Mouse (Mus musculus) urinary bladder, adult 2 months (tissue): Measurements from ENCODE around the gene Crcp. TPM values are rescaled to one million over a fixed set of nuclear protein-coding genes. Genes with fewer than 3 reads are reported as not detected.
A peak's percentile ranks its signal among the peaks of the same experiment; 100 is the strongest.

Source experiments
- DNase-seq: peaks from one replicate; pipeline ENCODE4 v3.0.0; 2022; ENCODE audit warnings: low spot score
- polyA plus RNA-seq: library from polyadenylated mRNA; depleted of rRNA; stranded (reverse); fragments of >200 nt; gene quantifications from 2 replicates; pipeline ENCODE4 v1.2.3, GENCODE M21; 2012; rRNA removed

Gene Crcp
- polyA plus RNA-seq = 26.6 and 28.6 TPM in 2 replicates

DNA sequence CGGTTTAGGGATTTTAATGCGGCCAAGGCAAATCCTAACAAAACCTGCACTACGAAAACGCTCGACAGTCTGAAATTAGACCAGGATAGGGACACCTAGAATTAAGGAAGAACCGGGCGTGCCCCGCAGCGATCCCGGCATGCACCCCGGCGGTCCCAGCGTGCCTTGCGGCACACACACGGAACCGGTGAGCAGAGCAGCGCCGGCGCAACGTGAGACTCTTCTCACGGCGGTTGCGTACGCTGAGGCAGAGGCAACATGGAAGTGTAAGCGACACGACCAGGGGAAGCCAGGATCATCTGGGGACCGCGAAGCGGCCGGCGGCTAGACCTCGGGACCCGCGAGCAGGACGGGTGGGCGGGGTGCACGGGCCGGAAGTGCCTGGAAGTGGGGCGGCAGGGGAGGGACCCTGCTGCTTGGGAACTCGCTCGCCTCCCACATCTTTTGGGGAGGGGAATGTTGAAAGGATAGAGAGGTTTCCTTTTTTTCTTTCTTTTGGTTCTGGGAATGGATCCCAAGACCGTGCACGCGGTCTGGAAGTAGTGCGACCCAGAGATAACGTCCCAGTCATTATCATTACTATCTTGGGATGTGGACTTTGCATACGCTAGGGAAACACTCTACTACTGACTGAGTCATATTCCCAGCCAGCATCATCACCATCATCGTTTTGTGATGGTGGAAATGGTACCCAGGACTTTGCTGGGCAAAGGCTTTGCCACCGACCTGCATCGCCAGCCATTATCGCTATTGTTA, at the start of gene Crcp, which contains the start of gene Asl:
Crcp (plus strand) TSS at position 149 of the 756 bp plus-strand sequence.
Asl (minus strand) TSS at position 106 of the 756 bp plus-strand sequence.
- DNase-seq = peak; percentile 77

DNA sequence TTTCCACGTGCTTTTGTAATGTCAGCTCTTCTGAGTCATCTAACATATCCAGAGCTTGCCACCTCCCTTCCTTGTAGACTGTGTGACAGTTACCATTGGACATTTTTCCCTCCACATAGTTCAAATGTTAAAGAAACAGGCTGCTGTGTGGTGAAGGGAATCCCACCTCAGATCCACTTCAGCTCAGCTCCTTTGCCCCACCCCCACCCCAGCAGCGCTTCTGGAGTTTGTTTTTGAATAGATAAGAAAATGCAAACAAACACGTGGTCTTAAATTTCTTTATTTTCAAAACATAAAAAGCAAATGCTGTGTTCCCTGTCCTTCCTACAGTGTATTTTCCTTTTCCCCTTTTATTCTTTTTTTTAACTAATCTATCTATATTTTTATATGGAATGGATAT, 48.9 kb upstream of the Crcp start:
- DNase-seq = no peak

DNA sequence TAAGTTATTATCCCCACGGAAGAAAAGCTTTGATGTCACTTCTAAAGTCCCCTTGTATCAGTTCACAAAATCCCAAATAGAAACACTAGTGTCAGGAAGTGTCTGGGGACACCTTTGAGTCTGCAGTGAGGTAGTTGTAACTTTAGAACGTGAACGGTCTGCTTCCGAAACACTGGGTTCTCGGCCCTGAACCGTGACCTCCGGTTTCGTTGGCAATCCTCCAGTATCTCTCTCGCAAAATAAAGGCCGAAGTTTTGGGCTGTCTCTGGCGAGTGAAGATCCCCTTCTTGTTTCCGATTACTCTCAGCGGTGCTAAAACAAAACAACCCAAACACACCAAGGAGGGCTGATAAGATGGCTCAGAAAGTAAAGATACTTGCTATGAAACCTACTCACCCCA, 39.7 kb upstream of the Crcp start:
- no peak for DNase-seq

DNA sequence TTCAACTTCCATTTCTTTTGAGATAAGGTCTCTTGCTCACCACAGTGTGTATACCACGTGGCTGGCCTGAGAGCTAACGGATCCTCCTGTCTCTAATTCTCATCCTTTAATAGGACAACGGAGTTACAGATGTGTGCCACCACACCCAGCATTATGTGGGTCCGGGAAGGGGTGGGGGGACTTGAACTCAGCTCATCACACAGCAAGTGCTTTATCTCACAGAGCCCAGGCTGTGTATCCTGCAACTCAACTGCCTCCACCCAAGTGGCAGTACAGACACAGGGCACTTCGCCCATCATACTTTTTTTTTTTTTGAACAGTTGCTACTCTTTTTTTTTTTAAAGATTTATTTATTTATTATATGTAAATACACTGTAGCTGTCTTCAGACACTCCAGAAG, 37.2 kb upstream of the Crcp start:
- DNase-seq = no peak

- DNase-seq = no peak
Measured at GRCm38 (mm10) chr5:129993374-129993773, 35.7 kb upstream of the Crcp start.

DNA sequence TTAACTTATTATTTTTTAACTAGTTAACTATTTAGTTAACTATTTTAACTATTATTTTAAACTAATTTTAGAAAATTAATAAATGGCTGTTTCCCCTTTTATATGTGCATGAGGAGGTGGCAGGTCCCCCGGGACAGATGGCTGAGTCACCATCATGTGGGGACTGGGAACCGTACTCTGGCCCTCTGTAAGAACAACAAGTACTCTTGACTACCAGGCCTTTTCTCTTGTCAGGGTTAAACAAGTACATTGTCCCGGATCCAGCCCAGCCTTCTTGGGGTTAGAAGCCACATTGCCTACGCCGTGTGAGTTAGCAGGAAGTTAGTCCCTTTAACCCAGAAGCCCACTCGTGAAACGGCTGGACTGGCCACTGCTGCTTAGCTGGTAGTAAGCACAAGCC, 34.1 kb upstream of the Crcp start:
- DNase-seq = no peak

DNA sequence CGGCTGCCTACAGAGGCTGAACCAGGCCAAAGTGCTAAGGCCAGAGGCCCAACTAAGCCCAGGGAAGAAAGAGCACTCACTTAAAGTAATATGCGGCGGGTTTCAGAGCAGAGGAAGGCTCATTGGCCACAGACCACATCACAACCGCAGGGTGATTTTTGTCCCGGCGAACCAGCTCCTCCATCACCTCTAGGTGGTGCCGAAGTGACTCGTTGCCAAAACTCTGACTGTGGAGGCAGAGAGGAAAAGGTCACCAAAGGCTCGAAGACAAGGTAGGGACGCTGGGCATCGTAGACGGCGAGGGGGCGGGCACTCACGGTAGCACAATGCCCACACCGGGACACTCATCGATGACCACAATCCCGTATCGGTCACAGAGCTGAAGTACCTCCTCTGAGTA, 31.4 kb upstream of the Crcp start:
- DNase-seq = no peak

- no peak for DNase-seq
Measured at GRCm38 (mm10) chr5:129999097-129999496, 30.0 kb upstream of the Crcp start.

DNA sequence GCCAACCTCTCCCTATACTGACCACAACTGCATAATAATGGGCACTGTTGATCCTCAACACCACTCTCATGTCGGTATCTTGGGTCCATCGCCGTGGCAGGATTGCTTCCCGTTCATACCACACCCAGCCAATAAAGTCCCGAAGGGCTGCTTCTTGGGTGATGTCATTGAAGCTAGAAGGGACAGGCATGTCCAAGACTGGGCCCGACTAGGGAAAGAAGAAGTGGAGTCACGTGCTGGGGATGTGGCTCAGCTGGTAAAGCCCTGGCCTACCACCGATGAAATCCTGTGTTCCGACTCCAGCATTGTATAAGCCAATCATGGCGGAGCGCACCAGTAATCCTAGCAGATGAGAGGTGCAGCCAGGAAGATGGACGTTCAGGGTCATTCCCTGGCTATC, 28.4 kb upstream of the Crcp start:
- DNase-seq = no peak

DNA sequence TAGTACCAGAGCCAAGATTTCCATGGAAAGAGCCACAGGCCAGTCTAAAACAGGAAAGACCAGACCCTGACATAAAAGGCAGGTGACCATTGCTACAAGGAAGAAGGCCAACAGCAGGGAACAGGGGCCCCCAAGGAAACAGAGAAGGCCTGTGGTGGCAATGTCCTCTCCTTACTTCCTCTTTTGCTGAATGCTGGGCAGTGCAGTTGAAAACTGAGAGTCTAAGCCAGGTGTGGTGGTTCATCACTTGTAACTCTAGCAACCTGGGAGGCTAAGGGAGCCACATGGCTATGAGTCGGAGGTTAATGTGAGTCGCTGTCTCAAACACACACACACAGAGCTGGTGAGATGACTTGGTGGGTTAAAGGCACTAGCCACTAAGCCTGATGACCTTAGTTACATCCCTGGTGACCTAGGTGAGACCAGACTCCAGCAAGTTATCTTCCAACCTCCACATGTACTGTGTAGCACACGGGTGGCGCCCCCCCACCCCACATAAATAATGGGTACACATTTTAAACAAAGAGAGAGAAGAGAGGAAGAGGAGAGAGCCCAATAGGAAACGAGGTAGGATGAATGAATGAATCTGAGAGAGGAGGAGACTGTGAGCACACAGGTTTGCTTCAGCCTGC, 27.6 kb upstream of the Crcp start:
- no peak for DNase-seq

DNA sequence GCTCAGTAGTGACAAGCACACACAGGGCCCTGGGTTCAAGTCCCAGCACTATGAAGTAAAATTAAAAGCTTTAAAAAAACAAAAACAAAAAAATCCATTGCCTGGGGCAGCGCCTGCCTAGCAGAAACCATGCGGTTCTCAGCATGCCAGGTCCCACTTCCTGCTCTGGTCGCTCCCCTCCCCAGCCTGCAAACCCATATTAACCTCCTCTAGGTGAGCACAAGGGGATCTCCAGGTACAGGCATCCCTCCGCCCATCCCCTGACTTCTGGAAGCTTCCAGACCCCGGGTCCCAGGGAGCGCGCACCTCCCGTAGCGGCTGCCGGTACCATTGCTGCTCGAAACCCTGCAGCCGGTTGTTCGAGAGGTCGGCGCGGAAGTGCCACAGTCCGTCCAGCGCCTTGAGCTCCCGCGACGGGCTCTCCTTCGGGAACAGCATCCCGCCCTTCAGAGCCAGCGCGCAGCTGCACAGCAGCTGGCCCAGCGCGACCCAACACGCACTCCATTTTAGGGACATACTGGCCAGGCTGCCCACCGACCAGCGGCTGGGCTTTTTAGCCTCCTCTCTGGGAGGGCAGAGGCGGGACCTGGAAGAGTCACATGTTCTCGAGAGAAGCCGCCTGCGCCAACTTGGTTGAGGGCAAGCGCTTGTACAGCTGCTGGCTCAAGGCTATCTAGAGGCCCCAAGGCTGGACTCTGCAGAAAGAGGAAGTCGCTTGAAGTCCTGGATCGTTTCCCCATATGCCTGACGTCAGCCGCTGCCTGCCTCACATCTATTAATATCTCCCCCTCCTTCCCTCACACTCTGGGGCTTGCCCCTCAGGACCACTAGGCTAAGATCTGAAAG, 26.6 kb upstream of the Crcp start, which contains the start of gene Gusb:
Gusb (minus strand) TSS at position 749 of the 846 bp plus-strand sequence.
- peak; percentile 67 for DNase-seq

- no peak for DNase-seq
Measured at GRCm38 (mm10) chr5:130003229-130003628, 25.9 kb upstream of the Crcp start.

DNA sequence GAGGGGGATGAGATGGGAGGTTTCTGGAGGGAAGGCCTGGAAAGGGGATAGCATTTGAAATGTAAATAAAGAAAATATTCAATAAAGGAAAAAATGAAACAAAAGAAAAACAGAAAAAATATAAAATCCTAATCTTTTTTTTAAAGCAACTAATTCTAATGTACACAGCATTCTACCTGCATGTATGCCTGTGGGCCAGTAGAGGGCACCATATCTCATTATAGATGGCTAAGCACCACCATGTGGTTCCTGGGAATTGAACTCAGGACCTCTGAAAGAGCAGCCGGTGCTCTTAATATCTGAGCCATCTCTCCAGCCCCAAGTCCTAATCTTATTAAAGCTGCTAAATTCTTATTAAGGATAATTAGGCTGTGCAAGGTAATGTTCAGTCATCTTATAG, 21.7 kb upstream of the Crcp start:
- no peak for DNase-seq

DNA sequence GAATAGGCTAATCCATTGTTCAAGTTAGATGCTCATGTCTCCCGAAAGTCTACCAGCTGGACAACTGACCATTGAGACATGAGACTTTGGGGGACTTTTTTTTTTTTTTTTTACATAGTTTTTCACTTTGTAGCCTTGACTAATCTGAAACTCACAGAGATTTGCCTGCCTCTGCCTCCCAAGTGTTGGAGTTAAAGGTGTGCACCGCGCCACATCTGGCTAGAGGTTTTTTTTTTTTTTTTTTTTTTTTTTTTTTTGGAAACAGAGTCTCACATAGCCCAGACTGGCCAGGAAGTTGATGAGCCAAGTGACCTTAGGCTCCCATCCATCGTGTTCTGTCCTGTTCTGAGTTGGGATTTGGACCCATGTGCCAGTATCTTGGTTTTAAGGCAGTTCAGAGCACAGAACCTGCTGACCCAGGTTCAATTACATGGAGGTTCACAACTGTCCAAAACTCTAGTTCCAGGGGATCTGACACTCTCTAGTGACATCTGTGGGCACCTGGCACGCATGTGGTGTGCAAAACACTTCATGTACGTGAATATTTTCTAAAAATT, 21.0 kb upstream of the Crcp start:
- no peak for DNase-seq

- DNase-seq = no peak
Measured at GRCm38 (mm10) chr5:130009784-130010183, 19.3 kb upstream of the Crcp start.

DNA sequence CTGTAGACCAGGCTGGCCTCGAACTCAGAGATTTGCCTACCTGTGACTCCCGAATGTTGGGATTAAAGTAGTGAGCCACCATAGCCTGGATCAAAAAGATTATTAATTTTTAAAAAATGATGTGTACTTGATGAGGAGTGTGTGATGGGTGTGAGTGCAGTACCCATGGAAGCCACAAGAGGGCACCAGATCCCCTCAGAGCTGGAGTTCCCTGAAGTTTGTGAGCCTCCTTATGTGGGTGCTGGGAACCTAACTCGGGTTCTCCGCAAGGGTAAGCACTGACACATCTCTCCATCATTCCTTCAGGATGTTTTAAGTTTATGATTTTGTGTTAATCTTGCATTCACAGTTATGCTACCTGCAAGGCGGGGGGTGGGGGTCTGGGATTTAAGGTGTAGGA, 18.1 kb upstream of the Crcp start:
- no peak for DNase-seq

DNA sequence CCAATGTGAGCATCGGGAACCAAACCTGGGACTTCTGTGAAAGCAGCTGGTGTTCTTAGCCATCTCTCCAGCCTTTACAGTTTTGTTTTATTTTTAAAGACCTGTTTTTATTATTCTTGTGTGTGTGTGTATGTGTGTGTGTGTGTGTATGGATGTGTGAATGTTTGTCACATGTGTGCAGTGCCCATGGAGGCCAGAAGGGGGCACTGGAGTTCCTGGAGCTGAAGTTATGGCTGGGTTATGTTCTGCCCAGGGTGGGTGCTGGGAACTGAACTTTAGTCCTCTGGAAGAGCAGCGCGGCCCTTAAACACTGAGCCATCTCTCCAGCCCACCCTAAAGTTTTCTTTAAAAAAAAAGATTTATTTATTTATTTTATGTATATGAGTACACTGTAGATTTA, 14.0 kb upstream of the Crcp start:
- DNase-seq = no peak

DNA sequence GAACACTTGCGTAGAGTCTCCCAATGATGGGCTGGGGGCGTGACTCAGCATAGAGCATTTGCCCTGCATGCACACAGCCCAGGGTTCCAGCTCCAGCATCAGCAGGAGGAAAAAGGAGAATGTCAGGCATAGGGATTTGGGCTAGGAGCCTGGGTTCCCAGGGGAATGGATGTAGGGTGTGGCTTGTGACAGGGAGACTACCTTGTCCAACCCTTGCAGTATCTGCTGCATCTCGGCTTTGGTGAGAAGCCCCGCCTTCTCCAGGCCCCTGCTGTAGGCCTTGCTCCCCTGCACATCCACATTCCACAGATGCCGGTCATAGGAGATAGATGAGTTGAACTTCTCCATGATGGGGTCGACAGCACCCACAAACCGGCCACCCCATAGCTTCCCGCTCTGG, 9.6 kb upstream of the Crcp start:
- DNase-seq = no peak

GRCm38 (mm10) chr5:130021361-130021966, 7.6 kb upstream of the Crcp start:
- no peak for DNase-seq

- DNase-seq = no peak
Measured at GRCm38 (mm10) chr5:130022366-130022765, 6.7 kb upstream of the Crcp start.

DNA sequence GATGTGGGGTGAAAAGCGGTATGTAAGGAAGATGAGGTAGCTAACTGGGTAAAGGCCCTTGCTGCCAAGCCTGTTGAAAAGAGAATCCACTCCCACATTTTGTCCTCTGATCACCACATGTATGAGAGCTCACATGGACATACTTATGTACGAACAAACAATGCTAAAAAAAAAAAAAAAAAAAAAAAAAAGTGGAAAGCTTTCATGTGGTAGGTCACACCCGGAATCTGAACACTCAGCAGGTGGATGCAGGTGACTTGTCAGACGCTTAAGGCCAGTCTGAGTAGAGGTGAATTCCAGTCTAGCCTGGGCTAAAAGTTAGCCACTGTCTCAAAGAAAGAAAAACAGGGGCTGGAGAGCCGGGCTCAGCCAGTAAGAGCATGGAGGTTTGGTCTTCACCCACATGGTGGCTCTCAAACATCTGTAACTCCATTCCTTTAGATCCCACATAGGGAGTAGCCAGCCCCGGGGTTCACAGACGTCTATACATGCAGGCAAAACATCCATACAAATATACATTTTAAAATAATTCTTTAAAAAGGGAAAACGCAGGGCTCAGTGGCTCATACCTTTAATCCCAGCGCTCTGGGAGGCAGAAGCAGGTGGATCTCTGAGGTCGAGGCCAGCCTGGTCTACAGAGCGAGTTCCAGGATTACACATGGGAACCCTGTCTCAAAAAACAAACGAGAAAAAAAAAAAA, 5.9 kb upstream of the Crcp start:
- DNase-seq = no peak
